Mouse (Mus musculus) right cerebral cortex, adult 2 months (tissue): Measurements from ENCODE around the gene Slc4a2.

ENCODE experiments used
- DNase-seq, 2 experiments: peaks; one replicate each; pipeline ENCODE4 v3.0.0; 2021 to 2022; ENCODE audit warnings: low spot score in 2 of 2

Slc4a2 gene

DNA sequence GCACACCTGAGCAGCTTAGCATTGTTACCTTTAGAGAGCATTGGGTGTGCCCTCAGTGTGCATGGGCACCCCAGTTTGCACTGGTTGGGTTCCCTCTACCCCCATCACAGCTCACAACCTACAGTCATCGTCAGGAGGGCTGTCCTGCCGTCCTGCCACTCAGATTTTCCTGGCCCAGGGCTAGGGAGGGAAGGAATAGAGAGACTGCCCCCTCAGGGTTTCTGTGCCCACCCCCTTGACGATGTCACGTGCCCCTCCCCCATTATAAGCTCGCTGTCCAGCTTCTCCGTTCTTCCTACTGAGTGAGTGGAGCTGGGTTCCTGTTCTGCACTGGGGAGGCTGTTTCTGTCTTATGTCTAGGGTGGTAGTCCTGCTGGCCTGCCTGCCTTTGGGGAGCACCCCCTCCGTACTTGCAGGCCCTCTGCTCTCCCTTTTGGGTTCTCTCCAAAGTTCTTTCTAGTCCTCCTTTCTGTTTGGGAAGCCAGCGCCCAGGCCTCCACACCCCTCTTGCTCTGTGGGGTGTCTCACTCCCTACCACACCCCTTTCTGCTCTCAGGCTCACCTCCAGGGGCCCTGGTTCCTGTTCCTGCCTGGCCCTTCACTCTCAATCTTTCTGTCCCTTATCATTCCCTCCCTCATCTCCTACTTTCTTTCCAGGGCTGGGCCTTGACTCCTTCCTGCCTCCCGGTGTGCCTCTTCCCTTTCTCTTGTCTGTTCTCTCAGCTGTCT lies 3.1 kb downstream of the Slc4a2 start:
- DNase-seq, result no peak

DNA sequence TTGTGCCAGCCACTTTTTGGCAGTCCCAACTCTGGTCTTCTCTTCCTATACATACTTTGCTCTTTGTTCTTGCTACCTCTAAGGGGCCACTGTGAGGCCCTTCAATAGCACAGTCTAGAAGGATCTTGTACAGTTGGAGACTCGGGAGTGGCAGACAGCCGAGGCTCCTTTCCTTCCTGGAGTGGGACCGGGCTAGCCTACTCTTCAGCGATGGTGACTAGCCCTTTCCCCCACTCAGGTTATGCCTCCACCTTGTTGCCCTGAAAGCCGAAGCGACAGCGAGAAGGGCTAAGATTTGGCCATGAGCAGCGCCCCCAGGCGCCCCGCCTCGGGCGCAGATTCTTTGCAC lies 3.6 kb downstream of the Slc4a2 start:
- no peak for DNase-seq

DNA sequence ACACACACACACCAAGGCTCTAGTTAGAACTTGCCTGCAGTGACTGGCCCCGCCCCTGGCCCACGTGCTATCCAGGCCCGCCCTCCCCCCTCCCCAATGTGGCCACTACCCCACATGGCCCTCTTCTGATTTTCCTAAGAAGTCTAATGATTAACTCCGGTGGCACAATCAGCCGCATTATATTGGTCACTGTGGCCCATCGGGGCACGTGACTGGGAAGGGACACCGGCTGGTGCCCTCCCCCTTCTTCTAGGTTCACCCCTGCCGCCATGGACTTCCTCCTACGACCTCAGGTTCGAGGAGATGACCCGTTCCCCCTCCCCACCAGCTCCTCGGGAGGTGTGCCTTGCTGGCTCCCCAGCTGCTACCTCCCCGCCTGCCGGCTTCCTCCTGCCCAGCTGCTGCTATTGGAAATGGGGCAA lies 4.4 kb downstream of the Slc4a2 start:
- no peak for DNase-seq

DNA sequence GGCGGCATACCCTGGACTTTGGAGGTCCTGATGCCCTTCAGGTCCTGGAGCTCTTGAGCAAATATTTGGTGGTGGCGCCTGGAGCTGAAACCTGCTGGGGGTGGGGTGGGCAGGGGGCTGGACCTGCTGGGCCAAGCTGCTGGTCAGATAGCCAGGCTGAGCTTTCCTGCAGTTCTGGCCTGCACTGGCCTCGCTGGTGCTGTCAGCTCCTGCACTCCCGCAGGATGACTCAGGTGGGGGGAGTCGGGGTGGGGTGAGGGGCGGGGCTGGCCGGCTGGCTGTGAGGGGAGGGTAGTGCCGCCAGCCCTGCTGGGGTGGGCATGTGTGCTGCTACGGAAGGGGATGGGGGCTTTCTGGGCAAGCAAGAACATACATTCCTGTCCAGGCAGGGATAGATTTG lies 5.0 kb downstream of the Slc4a2 start:
- no peak for DNase-seq

DNA sequence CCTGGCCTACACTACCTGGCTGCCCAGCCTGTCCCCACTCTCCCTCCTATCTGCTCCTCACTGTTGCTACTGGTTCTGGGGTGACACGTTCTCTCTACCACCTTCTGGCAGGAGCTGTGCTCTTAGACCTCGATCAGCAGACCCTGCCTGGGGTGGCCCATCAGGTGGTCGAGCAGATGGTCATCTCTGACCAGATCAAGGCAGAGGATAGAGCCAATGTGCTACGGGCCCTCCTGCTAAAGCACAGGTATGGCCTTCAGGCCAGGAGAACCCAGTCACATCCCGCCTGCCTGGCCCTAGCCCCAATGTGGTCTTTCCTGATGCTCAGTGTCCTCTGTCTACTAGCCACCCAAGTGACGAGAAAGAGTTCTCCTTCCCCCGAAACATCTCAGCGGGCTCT lies 10.4 kb downstream of the Slc4a2 start:
- no peak for DNase-seq

DNA sequence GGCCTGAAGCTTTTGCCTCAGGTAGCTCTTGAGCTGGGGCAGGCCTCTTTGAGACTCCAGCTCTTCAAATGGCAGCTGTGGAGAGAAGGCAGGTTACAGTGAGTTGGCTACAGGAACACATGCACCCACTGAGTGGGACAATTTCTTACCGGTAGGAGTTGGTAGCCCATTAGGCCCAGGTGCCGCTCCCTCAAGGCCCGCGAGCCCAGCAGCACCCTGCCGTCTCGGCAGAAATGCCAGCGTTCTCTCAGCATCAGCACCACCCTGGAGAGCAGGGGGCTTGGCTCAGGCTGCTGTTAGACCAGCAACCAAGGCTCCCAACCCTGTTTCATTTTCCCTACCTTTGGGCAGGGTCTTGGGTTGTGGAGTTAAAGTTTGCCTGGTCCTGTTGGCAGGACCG lies 17.6 kb downstream of the Slc4a2 start:
- no peak for DNase-seq

DNA sequence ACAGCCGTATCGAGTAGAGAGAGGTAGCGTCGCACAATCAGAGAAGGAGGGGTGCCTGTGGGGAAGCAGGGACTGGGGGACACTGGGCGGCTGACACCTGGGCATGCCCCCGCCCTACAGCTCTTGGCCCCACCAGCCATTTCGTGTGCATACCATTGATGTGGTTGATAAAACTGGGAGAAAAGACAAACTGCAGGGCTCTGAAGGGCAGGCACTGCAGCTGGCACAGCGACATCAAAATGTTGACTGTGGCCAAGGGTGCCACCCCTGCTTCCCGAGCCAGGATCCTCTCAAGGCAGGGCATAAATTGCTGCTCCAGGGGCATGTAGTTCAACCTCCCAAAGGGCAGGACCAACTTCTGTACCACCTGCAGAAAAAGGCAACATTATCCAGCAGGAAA lies 18.4 kb downstream of the Slc4a2 start:
- no peak for DNase-seq

DNA sequence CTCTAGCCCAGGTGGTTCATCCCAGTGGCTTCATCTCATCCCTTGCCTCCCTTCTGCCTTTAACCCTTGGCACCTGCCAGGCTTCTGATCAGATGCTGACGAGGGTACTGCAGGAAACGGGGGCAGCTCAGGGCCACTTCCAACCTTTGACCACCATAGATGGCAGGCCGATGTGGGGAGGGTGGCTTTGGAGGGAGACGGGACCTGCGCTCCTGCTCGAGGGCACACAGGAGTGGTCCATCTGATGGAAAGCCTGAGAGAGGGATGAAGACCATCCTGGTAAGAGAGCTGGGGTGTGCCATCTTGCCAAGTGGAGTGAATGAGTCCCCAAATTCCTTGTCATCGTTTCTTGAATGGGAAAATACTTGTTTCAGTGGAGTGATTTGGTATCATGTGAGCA lies 19.6 kb downstream of the Slc4a2 start:
- no peak for DNase-seq

DNA sequence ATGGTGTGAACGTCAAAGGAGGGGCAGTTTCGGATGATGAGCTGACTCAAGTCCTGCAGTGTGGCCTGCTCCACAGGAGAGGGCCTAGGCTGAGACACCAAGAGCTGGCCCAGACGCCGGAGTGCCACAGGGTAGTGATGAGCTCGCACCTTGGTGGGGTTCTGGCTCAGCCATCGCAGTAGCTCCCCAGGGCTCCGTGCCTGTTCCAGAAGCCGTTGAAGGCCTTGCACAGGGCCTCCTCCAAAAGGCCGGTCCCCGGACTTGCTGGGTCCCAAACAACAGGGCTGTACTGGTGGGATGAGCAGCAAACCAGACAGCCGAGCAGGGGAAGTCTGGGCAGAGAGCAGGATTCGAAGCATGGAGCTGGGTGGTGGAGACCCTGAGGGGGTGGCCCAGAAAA lies 20.3 kb downstream of the Slc4a2 start:
- DNase-seq, result no peak

DNA sequence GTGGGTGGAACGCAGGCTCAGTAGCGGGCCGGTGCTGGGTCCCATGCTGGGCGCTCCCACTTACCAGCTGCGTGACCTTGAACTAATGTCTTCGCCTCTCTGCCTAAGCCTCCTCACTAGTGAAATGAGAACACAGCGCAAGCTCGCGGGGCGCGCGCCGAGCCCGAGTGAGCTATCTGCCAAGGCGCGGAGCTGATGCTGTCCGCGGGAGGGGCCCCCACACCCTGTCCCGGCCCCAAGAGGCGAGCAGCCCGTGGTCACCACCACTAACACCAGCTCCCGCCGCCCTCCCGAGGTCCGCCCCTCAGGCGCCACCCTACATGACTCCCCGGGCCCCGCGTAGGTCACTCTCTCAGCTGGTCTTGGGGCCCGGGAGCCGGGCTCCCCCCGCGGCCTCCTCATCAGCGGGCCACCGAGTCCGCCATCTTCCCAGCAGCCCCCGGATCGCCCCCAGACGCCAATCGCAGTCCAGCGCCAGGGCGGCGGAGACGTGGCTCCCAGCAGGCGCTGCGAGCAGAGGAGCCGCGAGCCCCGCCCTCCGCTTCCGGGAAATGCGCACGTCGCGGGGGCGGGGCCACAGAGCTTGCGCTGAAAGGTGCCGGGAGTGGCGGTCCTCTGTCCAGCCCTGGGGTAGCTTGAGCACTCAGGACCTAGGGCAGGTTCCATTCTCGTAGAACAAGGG lies 21.2 kb downstream of the Slc4a2 start, which contains the start of gene Fastk:
Gene Fastk, minus strand, starts transcription at position 542 of the 682 bp plus-strand sequence.
- peak; percentile 91 to 93 for DNase-seq

DNA sequence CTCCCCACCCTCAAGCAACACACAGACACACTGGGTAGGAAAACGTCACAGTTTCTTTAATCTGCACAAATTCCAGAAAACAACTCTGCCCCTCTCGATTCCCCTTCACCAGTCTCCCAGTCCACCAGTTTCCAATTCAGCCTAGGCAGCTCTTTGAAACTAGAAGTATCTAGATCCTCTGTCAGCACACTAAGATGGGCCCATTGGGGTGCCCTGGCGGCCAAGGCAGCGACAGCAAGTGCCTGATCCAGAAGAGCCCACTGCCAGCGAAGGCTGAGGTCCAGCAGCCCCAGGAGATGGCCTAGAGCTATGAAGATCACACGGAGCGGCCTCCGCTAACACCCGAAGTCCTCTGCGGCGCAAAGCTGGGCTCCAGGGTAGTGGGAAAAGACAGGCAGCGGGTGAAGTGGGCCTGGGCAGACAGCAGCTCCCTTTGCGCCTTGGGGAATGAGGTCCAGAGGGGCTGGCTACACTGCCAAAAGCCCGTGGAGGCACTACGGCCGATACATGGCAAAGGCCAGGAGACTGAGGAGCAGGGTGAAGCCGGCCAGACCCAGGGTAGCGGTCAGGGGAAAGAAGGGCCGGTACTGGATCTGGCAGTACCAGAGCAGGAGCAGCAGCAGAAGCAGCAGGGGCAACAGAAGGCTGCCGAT lies 21.9 kb downstream of the Slc4a2 start:
- DNase-seq, result no peak

DNA sequence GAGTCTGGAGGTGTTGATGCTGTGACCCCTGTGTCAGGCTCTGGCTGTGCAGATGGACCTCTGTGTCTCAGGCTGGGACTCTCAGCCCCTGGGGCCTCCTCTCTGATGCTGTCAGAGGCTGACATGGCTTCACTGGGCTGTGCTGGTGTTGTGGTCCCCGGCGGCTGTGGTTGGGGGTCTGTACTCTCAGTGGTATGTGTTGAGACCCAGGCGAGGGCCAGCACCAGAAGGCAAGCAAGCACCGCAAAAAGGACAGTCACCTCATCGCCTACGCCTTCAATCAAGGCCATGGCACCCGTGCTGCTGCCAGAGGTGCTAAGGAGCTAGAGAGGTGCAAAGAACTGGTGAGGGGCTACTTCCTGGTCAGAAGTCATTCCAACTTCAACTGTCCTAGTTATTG lies 23.0 kb downstream of the Slc4a2 start:
- DNase-seq, result no peak

DNA sequence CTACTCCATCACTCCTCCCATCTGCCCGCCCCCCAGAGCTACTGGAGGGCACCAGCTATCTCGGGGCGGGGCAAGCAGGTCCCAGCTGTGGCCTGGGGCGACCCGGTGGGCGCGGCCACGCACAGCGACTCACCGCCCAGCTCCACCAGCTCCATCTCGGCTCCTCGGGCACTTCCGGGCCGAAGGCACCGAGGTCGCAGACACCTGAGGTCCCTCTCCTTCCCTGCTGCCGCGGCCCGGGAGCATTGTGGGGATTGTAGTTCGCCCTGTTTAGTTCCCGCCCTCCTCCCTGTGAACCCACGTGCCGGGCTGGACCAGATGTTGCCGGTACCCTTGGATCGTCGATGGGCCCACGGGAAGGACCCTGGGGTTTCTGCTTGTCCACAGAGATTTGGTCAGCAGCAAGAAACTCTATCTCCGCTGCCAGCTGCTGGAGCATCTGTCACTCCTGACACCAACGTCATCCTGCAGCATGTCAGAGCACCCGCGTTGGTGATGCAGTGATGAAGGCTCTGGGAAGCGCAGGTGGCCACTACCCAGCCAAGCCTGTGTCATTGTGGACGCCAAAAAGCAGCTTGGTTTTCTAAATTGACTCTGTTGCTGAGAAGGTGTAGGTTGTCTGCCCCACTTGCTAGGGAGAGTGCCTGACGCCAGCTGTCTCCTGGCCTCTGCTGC lies 24.1 kb downstream of the Slc4a2 start, which contains the start of gene Tmub1:
Gene Tmub1, minus strand, starts transcription at position 231 of the 675 bp plus-strand sequence.
- peak; percentile 83 to 91 for DNase-seq

DNA sequence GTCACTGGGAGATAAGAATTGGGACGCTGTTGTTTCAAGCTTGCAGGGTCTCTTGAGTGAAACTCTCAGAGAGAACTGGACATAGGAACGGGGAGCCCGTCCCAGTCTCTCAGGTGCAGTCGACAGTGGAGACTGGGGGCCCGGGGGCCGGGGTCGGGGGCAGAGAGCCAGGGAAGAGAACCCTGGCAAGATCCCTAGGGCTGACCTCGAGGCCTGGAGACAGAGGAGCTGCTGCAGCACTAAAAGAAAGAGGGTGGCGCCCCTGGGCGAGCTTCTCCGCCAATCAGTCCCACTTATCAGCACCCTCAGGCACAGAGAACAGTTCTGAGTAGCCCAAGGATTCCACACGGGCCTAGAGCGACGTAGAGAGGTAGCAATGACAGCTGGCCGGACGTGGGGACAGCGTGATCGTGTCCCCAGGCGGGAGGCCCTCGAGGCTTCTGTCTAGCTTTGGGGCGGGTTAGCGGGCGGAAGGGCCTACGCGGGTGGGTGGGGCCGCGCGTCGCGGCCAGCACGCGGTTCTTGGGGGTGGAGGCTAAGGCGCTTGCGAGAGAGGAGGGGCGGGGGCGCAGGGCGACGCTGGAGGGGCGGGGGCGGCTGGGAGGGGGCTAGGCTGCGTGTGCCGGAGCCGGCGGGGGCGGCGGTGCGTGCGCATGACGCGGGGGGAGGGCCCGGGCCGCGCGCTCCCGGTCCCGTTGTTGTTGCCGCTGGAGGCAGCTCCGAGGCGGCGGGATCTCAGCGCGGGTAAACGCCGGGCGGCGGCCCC lies 27.8 kb downstream of the Slc4a2 start:
- peak; percentile 77 to 82 for DNase-seq

DNA sequence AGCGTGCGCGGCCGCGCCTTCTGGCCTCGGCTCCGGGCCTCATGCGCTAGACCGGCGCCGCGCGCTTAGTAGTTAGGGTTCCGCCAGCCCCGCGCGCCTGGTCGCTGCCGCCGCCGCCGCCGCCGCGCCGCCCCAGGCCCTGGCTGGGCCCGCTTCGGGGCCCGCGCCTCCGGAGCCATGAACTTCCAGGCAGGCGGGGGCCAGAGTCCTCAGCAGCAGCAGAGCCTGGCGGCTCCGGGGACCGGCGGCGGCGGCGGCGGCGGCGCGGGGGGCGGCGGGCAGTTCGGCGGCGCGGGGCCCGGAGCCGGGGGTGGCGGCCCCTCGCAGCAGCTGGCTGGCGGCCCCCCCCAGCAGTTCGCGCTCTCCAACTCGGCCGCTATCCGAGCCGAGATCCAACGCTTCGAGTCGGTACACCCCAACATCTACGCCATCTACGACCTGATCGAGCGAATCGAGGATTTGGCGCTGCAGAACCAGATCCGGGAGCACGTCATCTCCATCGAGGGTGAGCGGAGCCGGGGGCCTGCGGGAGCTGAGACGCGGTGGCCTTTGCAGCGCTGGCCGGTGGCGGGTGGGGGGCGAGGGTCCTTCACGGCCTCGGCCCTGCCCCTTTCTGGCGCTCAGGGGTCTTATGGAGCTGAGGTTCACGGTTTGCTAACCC lies 28.5 kb downstream of the Slc4a2 start, which contains the start of gene Agap3:
Gene Agap3, plus strand, starts transcription at position 148 of the 661 bp plus-strand sequence.
- peak in 1 of 2 experiments; percentile 27 for DNase-seq

DNA sequence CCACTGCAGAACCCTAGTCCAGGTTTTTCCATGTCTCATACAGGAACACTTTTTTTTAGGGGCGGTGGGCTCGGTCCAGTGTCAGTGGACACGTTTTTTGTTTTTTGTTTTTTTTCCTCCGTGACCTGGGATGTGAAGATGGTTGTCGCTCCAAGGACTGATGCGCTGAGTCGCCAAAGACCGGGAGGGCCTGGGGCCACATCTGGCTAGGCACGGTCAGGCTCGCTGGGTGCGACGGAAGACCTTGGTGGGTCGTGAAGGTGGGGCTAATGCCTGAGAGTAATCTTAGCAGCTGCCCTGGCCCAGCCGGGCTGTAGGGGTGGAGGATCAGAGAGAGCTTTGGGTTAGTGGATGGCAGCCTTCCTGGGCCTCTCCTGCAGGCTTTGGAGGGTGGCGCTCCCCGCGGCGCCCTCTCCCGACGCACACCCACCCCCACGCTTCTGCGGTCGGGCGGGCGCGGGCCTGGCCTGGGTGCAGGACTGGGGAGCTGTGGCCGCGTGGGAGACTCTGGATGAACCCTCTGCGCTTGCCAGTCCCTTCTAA lies 29.1 kb downstream of the Slc4a2 start:
- peak in 1 of 2 experiments; percentile 32 for DNase-seq

DNA sequence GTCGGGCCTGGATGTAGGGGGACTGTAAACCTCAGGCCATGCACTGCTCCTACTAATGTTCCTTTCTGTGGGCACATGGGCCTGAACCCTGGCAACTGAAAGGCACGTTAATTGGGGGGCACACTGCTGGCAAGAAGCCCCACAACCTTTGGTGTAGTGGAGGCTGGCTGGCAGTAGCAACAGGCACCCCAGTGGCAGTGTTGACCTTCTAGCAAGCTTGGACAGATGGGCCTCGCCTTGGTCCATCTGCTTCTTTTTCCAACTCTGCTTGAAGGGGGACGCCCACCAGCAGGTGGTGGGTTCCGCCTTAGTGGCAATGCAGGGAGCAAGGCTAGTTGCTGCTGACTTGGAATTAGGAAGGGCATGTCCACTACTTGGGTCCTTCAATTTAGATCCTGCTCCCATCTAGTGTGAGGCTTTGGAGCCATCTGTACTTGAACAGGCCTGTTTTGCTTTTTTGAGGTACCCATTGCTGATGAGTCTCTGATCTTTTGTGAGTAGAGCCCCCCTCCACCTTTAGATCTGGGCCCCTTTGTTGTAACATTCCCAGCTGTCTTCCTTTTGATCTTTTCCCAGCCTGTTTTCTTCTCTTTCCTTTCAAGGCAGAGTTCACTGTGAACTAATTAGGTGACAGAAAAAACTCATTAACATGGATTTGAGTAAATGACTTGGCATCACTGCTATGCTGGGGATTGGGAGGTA lies 29.8 kb downstream of the Slc4a2 start:
- DNase-seq, result peak in 1 of 2 experiments; percentile 30

DNA sequence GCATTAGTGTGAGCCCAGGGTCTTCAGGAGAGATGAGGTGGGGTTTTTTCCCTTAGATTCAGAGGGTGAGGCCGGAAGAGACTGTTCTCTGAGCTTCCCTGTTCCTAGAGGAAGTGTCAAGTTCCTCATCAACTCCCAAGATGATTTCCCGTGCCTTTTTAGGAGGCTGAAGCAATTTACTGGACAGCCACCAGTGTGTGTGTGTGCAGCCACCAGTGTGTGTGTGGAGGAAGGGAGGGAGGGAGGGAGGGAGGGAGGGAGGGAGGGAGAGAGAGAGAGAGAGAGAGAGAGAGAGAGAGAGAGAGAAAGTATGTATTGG lies 30.3 kb downstream of the Slc4a2 start:
- DNase-seq, result no peak

DNA sequence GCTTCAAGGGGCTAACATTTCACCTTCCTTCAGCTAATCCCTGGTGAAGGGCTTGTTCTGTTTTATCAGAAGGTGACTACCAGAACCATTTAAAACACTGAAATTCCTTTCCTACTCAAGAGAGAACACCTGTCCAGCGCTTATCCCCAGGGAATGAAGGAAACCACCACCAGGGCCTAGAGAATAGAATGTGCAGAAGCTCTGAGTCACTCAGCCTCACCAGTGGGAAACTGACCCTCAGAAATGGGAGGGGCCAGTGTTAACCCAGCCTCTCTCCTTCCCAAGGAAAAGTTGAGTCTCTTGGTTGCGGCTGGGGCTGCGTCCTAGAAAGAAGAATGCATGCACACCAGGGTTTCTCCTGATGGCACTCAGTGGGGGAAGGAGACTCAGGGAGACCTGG lies 31.4 kb downstream of the Slc4a2 start:
- DNase-seq, result no peak

DNA sequence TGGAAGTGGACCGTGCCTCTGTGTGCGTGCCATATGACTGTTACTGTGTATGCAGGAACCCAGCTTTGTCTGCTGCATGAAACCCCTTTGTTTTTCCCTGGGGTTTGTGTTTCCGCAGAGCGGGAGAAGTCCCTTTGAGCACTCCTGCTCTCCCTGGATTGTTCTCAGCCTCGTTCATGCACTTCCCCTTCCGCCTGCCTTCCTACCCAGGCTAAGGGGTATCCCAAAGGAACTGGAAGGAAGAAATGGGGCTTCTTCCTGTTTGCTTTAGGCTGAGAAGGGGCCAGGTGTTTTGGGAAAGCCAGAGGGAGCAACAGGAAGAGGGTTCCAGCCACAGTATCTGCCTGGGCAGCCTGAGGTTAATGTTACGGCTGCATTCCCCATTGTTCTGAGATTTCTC lies 32.0 kb downstream of the Slc4a2 start:
- no peak for DNase-seq
